Mouse (Mus musculus) left cerebral cortex, postnatal 25 days (tissue): ENCODE results near the gene Miip. TPM values are rescaled to one million over a fixed set of nuclear protein-coding genes. Genes with fewer than 3 reads are reported as not detected.
"Not testable (repeated sequence)": the region's sequence is repeated elsewhere in the genome, so short reads cannot be mapped to it uniquely, and the experiment has no call there.

Experiments
- DNase-seq, 2 experiments: peaks; one replicate each; pipeline ENCODE4 v3.0.0; 2022; ENCODE audit warnings: low spot score in 2 of 2, mixed read lengths in 1 of 2
- intact Hi-C: fragments of 180-260 bp; cut with DNase I; formaldehyde crosslinking; loops from one replicate; pipeline ENCODE4 v1.15.1; 2025
- total RNA-seq, 2 experiments: library from RNA; stranded (reverse); gene quantifications; 2 replicates each; pipeline ENCODE4 v1.2.3; 2021

Gene Miip
- total RNA-seq, 2 experiments from 2014 or later, result 16.2 to 18.3 TPM

- DNase-seq, result no peak
- intact Hi-C loops, result no loop called here
Measured at GRCm38 (mm10) chr4:147878537-147878936, 9.9 kb upstream of the Miip start.

DNA sequence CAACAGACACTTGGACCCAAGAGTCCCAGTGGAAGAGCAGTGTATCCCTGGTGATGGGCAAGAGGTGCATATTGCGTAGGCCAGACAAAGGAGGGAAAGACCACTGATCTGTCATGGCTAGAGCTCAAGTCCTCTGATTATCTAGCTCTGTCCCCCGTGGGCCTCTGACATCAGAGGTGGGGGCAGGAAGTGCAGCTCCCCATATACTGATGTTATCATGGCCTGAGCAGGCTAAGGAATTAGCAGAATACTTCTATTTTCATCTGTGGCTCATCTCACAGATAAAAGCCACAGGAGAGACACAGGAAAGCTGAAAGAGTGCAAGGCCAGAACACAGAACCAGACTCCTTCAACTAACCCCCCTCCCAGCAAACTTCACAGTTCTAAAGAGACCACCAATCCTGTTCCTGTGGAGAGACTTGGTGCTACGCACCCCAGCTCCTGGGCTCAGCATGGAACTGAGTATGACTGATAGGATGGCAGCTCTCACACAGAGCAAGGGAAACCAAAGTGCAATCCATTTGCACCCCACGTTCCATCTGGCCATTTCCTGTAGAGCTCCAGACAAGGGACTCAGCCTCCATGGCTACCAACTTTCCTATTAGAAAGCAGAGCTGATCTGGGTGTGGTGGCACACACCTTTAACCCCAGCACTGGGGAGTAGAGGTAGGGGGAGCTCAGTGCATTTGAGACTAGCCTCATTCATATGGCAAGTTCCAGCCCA lies 7.4 kb upstream of the Miip start:
- intact Hi-C loops, result no loop called here
- no peak for DNase-seq

DNA sequence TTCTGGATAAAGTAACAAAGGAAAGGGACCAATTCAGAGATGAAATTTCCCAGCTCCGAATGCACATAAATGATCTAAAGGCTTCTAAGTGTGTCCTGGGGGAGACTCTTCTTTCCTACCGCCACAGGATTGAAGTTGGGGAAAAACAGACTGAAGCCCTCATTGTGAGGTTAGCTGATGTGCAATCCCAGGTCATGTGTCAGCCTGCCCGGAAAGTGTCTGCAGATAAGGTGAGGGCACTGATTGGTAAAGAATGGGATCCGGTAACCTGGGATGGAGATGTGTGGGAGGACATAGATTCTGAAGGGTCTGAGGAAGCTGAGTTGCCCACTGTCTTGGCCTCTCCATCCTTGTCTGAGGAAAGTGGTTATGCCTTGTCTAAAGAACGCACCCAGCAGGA lies 622 bp upstream of the Miip start:
- no peak for DNase-seq
- intact Hi-C loops, result loop anchor here (5.0 kb wide), 1 partner anchor 68 kb away; the partner anchor contains the start of gene Plod1

DNA sequence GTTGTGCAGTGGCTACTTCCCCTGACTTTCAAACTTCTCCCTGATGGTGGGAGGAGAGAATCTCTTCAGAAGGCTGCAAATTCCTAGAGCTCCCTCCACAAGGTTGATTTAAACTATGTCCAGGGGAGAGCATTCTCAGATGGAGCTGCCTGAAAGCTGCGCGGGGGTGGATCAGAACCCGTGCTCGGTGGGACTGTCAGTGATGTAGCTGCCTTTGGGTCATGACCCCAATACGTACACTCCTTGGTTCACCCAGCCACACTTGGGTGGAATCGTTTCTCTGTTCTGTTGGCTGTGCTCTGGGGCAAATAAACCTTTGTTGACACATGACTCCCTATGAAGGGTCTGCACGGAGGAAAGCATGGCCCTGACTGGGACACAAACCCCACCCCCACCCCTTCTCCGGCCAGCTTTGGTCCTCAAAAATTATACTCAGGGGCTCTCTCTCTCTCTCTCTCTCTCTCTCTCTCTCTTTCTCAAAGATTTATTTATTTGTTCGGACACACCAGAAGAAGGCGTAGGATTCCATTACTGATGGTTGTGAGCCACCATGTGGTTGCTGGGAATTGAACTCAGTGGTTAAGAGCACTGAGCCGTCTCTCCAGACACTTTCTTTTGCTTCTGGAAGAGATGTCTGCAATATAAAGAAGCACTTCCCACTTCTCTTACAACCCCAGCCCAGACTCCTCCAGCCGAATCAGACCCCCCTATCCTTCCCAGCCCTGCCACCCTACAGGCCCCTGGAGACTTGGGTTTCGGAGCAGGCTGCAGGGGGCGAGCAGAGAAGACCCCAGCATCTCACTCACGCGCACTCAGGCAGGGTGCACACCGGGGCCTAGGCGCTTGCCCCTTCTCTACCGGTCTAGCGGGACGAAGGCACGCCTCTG lies 810 bp downstream of the Miip start:
- no peak for DNase-seq
- intact Hi-C loops, result loop anchor here (5.0 kb wide), 1 partner anchor 69 kb away; the partner anchor contains the start of gene Plod1

DNA sequence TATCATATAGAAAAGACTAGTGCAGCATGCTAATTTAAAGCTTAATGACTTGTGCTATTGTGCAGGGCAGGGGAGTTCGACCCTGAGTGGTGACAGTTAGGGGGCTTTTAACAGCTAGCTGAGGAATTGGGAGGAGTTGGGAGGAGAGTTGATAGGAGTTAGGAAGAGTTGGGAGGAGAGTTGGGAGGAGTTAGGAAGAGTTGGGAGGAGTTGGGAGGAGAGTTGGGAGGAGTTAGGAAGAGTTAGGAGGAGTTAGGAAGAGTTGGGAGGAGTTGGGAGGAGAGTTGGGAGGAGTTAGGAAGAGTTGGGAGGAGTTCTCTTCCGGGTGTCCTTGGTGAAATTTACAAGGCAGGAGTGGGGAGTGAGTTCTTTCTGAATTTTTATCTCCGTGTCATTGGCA lies 1.8 kb downstream of the Miip start:
- intact Hi-C loops, result loop anchor here (5.0 kb wide), 1 partner anchor 71 kb away; the partner anchor contains the start of gene Plod1
- DNase-seq, result not testable (repeated sequence)

DNA sequence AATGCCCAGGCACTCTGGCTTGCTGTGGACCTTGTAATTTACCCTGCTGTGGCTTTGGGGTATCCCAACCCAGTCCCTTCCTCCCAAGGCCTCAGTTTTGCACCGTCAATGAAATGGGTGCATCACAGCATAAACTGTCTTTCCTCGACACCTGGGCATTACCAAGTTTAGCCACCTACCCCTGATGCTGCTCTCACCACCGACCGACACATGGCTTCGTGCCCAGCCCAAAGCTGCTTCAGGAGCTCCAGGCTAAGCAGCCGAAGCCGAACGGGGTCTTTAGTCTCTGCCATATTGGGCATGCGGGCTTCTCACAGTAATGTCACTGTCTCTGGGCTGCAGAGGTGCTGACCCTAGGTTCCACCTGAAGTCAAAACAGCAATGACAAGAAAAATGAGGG lies 2.6 kb downstream of the Miip start:
- no peak for DNase-seq
- intact Hi-C loops, result loop anchor here (5.0 kb wide), 1 partner anchor 71 kb away; the partner anchor contains the start of gene Plod1

DNA sequence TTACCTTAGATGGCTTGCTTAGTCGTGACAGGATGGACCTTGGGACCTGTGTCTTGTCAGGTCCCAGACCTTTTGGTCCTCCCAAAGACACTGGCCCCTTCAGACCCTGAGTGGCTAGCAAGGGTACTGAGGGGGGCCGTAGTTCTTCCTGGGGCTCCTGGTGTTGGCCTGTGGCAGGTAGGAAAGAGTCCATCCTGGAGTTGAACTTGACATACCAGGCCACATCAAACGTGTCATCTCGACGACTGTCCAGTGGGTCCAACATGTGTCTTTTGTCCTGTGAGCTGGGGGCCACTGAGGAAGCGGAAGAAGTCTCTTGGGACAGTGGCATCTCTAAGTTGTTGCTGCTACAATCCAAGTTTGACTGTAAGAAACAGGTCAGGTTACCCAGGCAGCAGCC lies 3.0 kb downstream of the Miip start:
- intact Hi-C loops, result loop anchor here (5.0 kb wide), 1 partner anchor 72 kb away; the partner anchor contains the start of gene Plod1
- DNase-seq, result no peak

DNA sequence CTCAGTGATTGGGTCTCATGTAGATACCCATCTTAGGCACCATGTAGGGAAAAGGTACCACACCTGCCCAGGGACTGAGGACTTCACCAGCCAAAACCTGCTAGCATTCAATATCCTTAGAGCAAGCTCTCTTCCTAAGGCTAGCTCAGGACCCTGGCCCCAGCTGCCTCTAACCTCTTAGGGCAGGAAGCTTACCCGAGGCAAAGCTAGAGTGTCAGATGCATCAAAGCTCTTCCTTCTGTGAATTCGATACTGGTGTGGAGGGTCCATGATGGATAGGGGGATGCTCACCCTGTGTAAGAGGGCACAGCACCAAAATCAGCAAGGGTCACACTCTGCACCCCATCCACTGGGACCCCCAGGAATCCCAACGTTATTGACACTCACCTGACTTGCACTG lies 6.6 kb downstream of the Miip start:
- intact Hi-C loops, result no loop called here
- no peak for DNase-seq

DNA sequence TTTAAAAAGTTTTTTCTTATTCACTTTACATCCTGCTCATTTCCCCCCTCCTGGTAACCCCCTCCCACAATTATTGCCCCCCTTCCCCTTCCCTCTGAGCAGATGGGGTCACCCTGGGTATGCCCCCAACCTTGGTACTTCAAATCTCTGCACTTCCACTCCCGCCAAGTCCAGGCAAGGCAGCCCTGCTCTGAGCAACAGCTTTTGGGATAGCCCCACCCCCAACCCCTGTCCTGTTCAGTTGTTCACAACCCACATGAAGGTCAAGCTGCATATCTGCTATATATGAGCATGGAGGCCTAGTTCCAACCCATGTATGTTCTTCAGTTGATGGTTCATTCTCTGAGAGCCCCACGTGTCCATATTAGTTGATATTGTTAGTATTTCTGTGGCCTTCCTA lies 17.8 kb downstream of the Miip start:
- no peak for DNase-seq
- intact Hi-C loops, result loop anchor here (10.0 kb wide), 1 partner anchor 406 kb away; no protein-coding TSS in a partner anchor

GRCm38 (mm10) chr4:147848584-147848991 lies 20.0 kb downstream of the Miip start:
- no peak for DNase-seq
- intact Hi-C loops, result no loop called here

DNA sequence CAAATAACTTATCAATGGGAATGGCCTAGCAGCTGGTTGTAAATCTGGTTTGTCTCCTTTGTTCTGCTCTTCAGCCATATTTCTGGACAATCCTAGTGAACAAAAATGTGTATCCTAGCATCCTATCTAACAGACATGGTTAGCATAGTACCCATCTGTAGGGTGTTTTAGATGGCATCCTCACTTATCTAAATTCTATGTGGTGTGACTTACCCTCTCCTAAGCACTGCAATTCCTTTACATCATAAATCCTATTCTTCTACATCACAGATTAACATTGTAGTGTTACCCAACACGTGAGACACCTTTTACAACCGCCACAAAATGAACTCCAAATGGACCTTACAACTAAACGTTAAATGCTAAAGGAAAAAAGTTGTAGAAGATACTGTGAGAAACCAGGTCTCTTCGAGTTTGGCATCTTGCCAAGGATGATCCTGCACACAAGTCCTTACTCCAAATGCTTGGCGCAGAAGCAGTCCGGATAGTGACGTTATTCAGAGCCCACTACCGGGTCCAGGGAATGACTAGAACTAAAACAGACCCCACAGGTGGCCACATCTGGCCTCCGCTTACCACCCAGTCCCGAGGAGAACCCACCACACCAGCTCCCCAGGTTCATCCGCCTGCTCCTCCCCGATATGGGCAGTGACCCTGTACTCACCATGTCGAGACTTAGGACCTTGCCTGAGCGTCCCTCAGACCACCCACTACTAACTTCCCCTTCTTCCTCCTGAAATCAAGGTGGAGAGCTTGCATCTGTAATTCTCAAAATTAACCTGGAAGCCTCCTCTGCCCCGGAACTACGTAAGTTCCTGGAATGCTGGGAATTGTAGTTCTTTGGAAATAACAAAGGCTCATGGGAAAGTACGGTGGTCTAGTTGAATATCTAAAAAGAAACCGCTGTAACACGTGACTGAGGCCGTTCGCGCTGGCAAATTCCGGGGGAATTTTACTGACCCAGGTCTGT lies 20.7 kb downstream of the Miip start, which contains the start of gene Zfp933:
Gene Zfp933 (minus strand): TSS at position 753 of the 970 bp plus-strand sequence.
- peak; percentile 84 to 95 for DNase-seq
- intact Hi-C loops, result no loop called here

DNA sequence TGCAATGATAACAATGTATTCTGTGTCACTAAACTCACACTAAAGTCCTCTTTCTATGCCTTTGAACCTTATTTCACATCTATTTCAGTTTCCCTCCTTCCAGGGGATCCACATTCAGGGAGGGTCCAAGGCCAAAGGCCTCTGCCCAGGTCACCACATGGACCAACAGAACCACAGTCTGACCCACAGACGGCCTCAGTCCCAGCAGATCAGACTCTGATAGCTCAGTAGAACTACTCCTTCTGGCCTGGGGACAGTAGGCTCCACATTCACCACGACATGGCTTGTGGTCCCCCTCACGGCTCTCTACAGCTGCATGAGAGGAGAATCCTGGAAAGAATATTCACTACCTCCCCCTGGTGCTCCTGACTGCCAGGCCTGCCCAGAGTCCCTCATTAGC lies 25.7 kb downstream of the Miip start:
- DNase-seq, result no peak
- intact Hi-C loops, result no loop called here

GRCm38 (mm10) chr4:147839282-147839681 lies 29.3 kb downstream of the Miip start:
- peak in 1 of 2 experiments; percentile 22 for DNase-seq
- intact Hi-C loops, result not testable (repeated sequence)

- DNase-seq, result no peak
Measured at GRCm38 (mm10) chr4:147824389-147824788, 44.2 kb downstream of the Miip start.

DNA sequence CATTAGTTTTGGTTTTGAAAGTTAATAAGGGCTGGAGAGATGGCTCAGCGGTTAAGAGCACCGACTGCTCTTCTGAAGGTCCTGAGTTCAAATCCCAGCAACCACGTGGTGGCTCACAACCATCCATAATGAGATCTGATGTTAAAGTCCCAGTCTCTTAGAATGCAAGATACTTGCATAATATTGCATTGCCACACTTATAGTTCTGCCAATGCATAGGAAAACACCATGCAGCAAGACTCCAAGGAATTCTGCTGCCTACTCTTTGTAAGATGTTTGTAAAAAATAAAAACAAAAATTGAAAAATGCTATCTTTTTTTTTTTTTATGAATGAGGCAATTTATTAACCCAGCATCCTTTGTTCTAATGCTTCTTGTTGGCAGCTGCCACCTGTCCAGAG lies 47.2 kb downstream of the Miip start:
- intact Hi-C loops, DNase-seq: not testable (repeated sequence)

More at GRCm38 (mm10) chr4:147824389-147824788, 44.2 kb downstream of the Miip start:
- intact Hi-C loops, result no loop called here

DNA sequence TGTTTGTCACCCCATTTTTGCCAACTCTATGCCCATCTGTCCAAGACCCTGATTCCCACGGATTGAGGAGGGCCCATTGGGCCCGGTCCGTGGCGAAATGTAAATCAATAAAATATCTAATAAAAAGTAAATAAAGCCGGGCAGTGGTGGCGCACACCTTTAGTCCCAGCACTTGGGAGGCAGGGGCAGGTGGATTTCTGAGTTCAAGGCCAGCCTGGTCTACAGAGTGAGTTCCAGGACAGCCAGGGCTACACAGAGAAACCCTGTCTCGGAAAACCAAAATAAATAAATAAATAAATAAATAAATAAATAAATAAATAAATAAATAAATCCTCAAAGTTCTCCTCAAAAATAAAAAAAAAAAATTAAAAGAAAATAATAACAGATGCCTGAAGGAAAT lies 49.0 kb downstream of the Miip start:
- not testable (repeated sequence) for DNase-seq
- intact Hi-C loops, result loop anchor here (10.0 kb wide), 1 partner anchor 255 kb away; no protein-coding TSS in a partner anchor

DNA sequence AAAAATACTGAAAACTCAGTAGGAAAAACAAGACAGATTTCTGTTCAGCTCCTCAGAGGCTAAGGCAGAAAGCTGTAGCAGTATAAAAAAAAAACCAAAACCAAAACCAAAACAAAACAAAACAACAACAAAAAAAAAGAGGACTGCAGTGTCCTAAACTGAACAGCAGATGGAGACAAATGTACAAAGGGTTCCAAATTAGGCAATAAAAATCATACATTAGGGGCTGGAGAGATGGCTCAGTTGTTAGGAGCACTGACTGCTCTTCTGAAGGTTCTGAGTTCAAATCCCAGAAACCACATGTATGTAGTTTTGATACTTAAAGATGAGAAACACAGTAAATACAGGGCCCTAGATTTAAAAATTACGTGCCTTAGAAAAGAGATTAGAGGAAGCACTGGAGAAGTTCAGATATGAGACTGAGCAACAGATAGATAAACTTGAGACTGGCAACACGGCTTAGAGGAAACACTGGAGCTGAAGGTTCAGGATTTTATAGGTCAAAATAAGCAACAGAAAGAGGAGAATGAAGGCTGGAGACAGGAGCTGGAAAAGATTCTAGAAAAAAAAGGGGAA lies 53.9 kb downstream of the Miip start:
- intact Hi-C loops, result loop anchor here (10.0 kb wide), 1 partner anchor 250 kb away; no protein-coding TSS in a partner anchor
- DNase-seq, result no peak

- intact Hi-C loops, result loop anchor here (10.0 kb wide), 1 partner anchor 249 kb away; no protein-coding TSS in a partner anchor
- DNase-seq, result no peak
Measured at GRCm38 (mm10) chr4:147813249-147813765, 55.3 kb downstream of the Miip start.
